Mouse (Mus musculus): Measurements from ENCODE around the gene Yaf2. TPM values are rescaled to one million over a fixed set of nuclear protein-coding genes. Genes with fewer than 3 reads are reported as not detected.
A peak's percentile ranks its signal among the peaks of the same experiment; 100 is the strongest.
"Not testable (repeated sequence)": the region's sequence is repeated elsewhere in the genome, so short reads cannot be mapped to it uniquely, and the experiment has no call there.

Gene Yaf2
- polyA plus RNA-seq, 1 experiment from 2014 or later = 77.1 TPM

GRCm38 (mm10) chr15:93318781-93319180 lies 18.0 kb downstream of the Yaf2 start:
- Histone ChIP-seq H3K4me3 (ENCODE audit: low read depth, low read length) (no peak overlapping the region), H3K4me1 (ENCODE audit: control insufficient read depth, insufficient read depth, low read length) (no peaks in the 10 kb centered on the region), H3K36me3 (ENCODE audit: control insufficient read depth, insufficient read depth, low read length) (no peaks in the 10 kb centered on the region), H3K27me3 (replicated peaks; ENCODE audit: control insufficient read depth, insufficient read depth, low read length) (no peaks in the 10 kb centered on the region), H3K27ac (ENCODE audit: low read depth, low read length) (no peak overlapping the region), H3K4me2 (ENCODE audit: low read length) (no peak overlapping the region), H3K9me3 (replicated peaks; ENCODE audit: control insufficient read depth, low read length) (no peaks in the 10 kb centered on the region), H3K9ac (ENCODE audit: low read length) (no peak overlapping the region)
- ATAC-seq = no peak
- DNase-seq (ENCODE audit: low spot score) = no peak
- WGBS = 96% methylated on average over 1 of the region's 1 CpGs

GRCm38 (mm10) chr15:93310304-93310703 lies 26.4 kb downstream of the Yaf2 start:
- 95% methylated on average over 4 of the region's 4 CpGs for WGBS
- not testable (repeated sequence) for H3K36me3 ChIP-seq (ENCODE audit: control insufficient read depth, insufficient read depth, low read length); H3K4me2 ChIP-seq (ENCODE audit: low read length); H3K27me3 ChIP-seq (replicated peaks; ENCODE audit: control insufficient read depth, insufficient read depth, low read length); H3K9me3 ChIP-seq (replicated peaks; ENCODE audit: control insufficient read depth, low read length); H3K9ac ChIP-seq (ENCODE audit: low read length); DNase-seq (ENCODE audit: low spot score); H3K4me3 ChIP-seq (ENCODE audit: low read depth, low read length); H3K27ac ChIP-seq (ENCODE audit: low read depth, low read length); ATAC-seq; H3K4me1 ChIP-seq (ENCODE audit: control insufficient read depth, insufficient read depth, low read length)

GRCm38 (mm10) chr15:93298197-93298596 lies 38.5 kb downstream of the Yaf2 start:
- no peaks in the 10 kb centered on the region for H3K4me1 ChIP-seq (ENCODE audit: control insufficient read depth, insufficient read depth, low read length)
- ATAC-seq (no peak), DNase-seq (ENCODE audit: low spot score) (no peak)
- no peak overlapping the region for H3K27ac ChIP-seq (ENCODE audit: low read depth, low read length)
- H3K36me3 ChIP-seq (ENCODE audit: control insufficient read depth, insufficient read depth, low read length) = no peaks in the 10 kb centered on the region
- WGBS = 83% methylated on average over 2 of the region's 2 CpGs
- no peak overlapping the region for H3K4me2 ChIP-seq (ENCODE audit: low read length)
- H3K27me3 ChIP-seq (replicated peaks; ENCODE audit: control insufficient read depth, insufficient read depth, low read length) = no peaks in the 10 kb centered on the region
- no peaks in the 10 kb centered on the region for H3K9me3 ChIP-seq (replicated peaks; ENCODE audit: control insufficient read depth, low read length)
- H3K9ac ChIP-seq (ENCODE audit: low read length) = no peak overlapping the region
- H3K4me3 ChIP-seq (ENCODE audit: low read depth, low read length) = no peak overlapping the region

- DNase-seq (ENCODE audit: low spot score) = no peak
- 88% methylated on average over 11 of the region's 11 CpGs for WGBS
Observed at GRCm38 (mm10) chr15:93294483-93294882, 42.3 kb downstream of the Yaf2 start.

GRCm38 (mm10) chr15:93288321-93288720 lies 48.4 kb downstream of the Yaf2 start:
- H3K27me3 ChIP-seq (replicated peaks; ENCODE audit: control insufficient read depth, insufficient read depth, low read length) = no peaks in the 10 kb centered on the region
- H3K4me2 ChIP-seq (ENCODE audit: low read length) = no peak overlapping the region
- no peak overlapping the region for H3K4me3 ChIP-seq (ENCODE audit: low read depth, low read length)
- no peaks in the 10 kb centered on the region for H3K4me1 ChIP-seq (ENCODE audit: control insufficient read depth, insufficient read depth, low read length)
- 96% methylated on average over 4 of the region's 4 CpGs for WGBS
- DNase-seq (ENCODE audit: low spot score) (no peak), ATAC-seq (no peak)
- H3K9ac ChIP-seq (ENCODE audit: low read length) = no peak overlapping the region
- H3K27ac ChIP-seq (ENCODE audit: low read depth, low read length) = no peak overlapping the region
- H3K9me3 ChIP-seq (replicated peaks; ENCODE audit: control insufficient read depth, low read length) = no peaks in the 10 kb centered on the region
- peaks cover 16% of the 10 kb centered on the region; the same call in 1 of the 2 replicates for H3K36me3 ChIP-seq (ENCODE audit: control insufficient read depth, insufficient read depth, low read length)

More at GRCm38 (mm10) chr15:93294483-93294882, 42.3 kb downstream of the Yaf2 start:
- ATAC-seq = no peak
- Histone ChIP-seq H3K4me1 (ENCODE audit: control insufficient read depth, insufficient read depth, low read length) (no peaks in the 10 kb centered on the region), H3K9me3 (replicated peaks; ENCODE audit: control insufficient read depth, low read length) (no peaks in the 10 kb centered on the region), H3K4me3 (ENCODE audit: low read depth, low read length) (no peak overlapping the region), H3K36me3 (ENCODE audit: control insufficient read depth, insufficient read depth, low read length) (no peaks in the 10 kb centered on the region), H3K27ac (ENCODE audit: low read depth, low read length) (no peak overlapping the region), H3K27me3 (replicated peaks; ENCODE audit: control insufficient read depth, insufficient read depth, low read length) (no peaks in the 10 kb centered on the region), H3K4me2 (ENCODE audit: low read length) (no peak overlapping the region), H3K9ac (ENCODE audit: low read length) (no peak overlapping the region)

- no peak overlapping the region for H3K4me3 ChIP-seq (ENCODE audit: low read depth, low read length)
- no peak for DNase-seq (ENCODE audit: low spot score)
- H3K4me1 ChIP-seq (ENCODE audit: control insufficient read depth, insufficient read depth, low read length) = no peaks in the 10 kb centered on the region
- WGBS = 69% methylated on average over 2 of the region's 2 CpGs
- no peaks in the 10 kb centered on the region for H3K9me3 ChIP-seq (replicated peaks; ENCODE audit: control insufficient read depth, low read length)
- H3K27ac ChIP-seq (ENCODE audit: low read depth, low read length) = no peak overlapping the region
- peaks cover 16% of the 10 kb centered on the region; the same call in 1 of the 2 replicates for H3K36me3 ChIP-seq (ENCODE audit: control insufficient read depth, insufficient read depth, low read length)
- no peak overlapping the region for H3K9ac ChIP-seq (ENCODE audit: low read length)
- ATAC-seq = no peak
- H3K4me2 ChIP-seq (ENCODE audit: low read length) = no peak overlapping the region
- H3K27me3 ChIP-seq (replicated peaks; ENCODE audit: control insufficient read depth, insufficient read depth, low read length) = no peaks in the 10 kb centered on the region
Observed at GRCm38 (mm10) chr15:93287628-93288027, 49.1 kb downstream of the Yaf2 start.

GRCm38 (mm10) chr15:93285244-93285643 lies 51.5 kb downstream of the Yaf2 start:
- Histone ChIP-seq H3K4me2 (ENCODE audit: low read length) (no peak overlapping the region), H3K27ac (ENCODE audit: low read depth, low read length) (no peak overlapping the region), H3K27me3 (replicated peaks; ENCODE audit: control insufficient read depth, insufficient read depth, low read length) (no peaks in the 10 kb centered on the region), H3K9ac (ENCODE audit: low read length) (no peak overlapping the region), H3K9me3 (replicated peaks; ENCODE audit: control insufficient read depth, low read length) (no peaks in the 10 kb centered on the region), H3K4me1 (ENCODE audit: control insufficient read depth, insufficient read depth, low read length) (no peaks in the 10 kb centered on the region), H3K36me3 (ENCODE audit: control insufficient read depth, insufficient read depth, low read length) (peaks cover 24% of the 10 kb centered on the region; the same call in 1 of the 2 replicates), H3K4me3 (ENCODE audit: low read depth, low read length) (no peak overlapping the region)
- ATAC-seq (no peak), DNase-seq (ENCODE audit: low spot score) (no peak)
- 85% methylated on average over 15 of the region's 15 CpGs for WGBS

- Histone ChIP-seq H3K4me3 (ENCODE audit: low read depth, low read length) (no peak overlapping the region), H3K4me2 (ENCODE audit: low read length) (no peak overlapping the region), H3K9ac (ENCODE audit: low read length) (no peak overlapping the region), H3K27me3 (replicated peaks; ENCODE audit: control insufficient read depth, insufficient read depth, low read length) (no peaks in the 10 kb centered on the region), H3K4me1 (ENCODE audit: control insufficient read depth, insufficient read depth, low read length) (no peaks in the 10 kb centered on the region), H3K36me3 (ENCODE audit: control insufficient read depth, insufficient read depth, low read length) (peaks cover 28% of the 10 kb centered on the region; the same call in 1 of the 2 replicates), H3K27ac (ENCODE audit: low read depth, low read length) (no peak overlapping the region), H3K9me3 (replicated peaks; ENCODE audit: control insufficient read depth, low read length) (no peaks in the 10 kb centered on the region)
- WGBS = 92% methylated on average over 6 of the region's 6 CpGs
- ATAC-seq (no peak), DNase-seq (ENCODE audit: low spot score) (no peak)
Observed at GRCm38 (mm10) chr15:93284326-93284725, 52.4 kb downstream of the Yaf2 start.

GRCm38 (mm10) chr15:93283349-93283748 lies 53.4 kb downstream of the Yaf2 start:
- ATAC-seq (no peak), DNase-seq (ENCODE audit: low spot score) (peak; percentile 25)
- Histone ChIP-seq H3K4me3 (ENCODE audit: low read depth, low read length) (no peak overlapping the region), H3K9me3 (replicated peaks; ENCODE audit: control insufficient read depth, low read length) (no peaks in the 10 kb centered on the region), H3K27ac (ENCODE audit: low read depth, low read length) (no peak overlapping the region), H3K4me1 (ENCODE audit: control insufficient read depth, insufficient read depth, low read length) (no peaks in the 10 kb centered on the region), H3K36me3 (ENCODE audit: control insufficient read depth, insufficient read depth, low read length) (peaks cover 25% of the 10 kb centered on the region; the same call in 1 of the 2 replicates), H3K4me2 (ENCODE audit: low read length) (no peak overlapping the region), H3K27me3 (replicated peaks; ENCODE audit: control insufficient read depth, insufficient read depth, low read length) (no peaks in the 10 kb centered on the region), H3K9ac (ENCODE audit: low read length) (no peak overlapping the region)
- 72% methylated on average over 11 of the region's 11 CpGs for WGBS

Data from forebrain, embryonic 14.5 days (tissue).